Mouse (Mus musculus) hindbrain, embryonic 12.5 days (tissue): ENCODE measurements around the gene Tex14. TPM values are rescaled to one million over a fixed set of nuclear protein-coding genes. Genes with fewer than 3 reads are reported as not detected.
"Not testable (repeated sequence)": the region's sequence is repeated elsewhere in the genome, so short reads cannot be mapped to it uniquely, and the experiment has no call there.

ENCODE experiments used
- ATAC-seq: fragments of 200-750 bp; cut with Nextera tagmentation; 2 replicates; pipeline ENCODE4 v1.8.0; 2017; ENCODE audit warnings: moderate TSS enrichment; ENCODE audit not compliant: low FRiP score
- H3K27ac ChIP-seq: fragments of 300-500 bp; sonication (generic); 2 replicates; pipeline ENCODE4 v1.5.1; 2016; ENCODE audit warnings: mild to moderate bottlenecking
- H3K27me3 ChIP-seq: fragments of 300-500 bp; sonication (generic); 2 replicates; pipeline ENCODE4 v1.6.1; 2016; ENCODE audit warnings: mild to moderate bottlenecking
- H3K36me3 ChIP-seq: fragments of 300-500 bp; sonication (generic); 2 replicates; pipeline ENCODE4 v1.6.1; 2016; ENCODE audit warnings: mild to moderate bottlenecking
- H3K4me1 ChIP-seq: fragments of 300-500 bp; sonication (generic); 2 replicates; pipeline ENCODE4 v1.6.1; 2016
- H3K4me2 ChIP-seq: fragments of 300-500 bp; sonication (generic); replicated peaks from 2 replicates; pipeline ENCODE4 v1.6.1; 2016; ENCODE audit warnings: mild to moderate bottlenecking
- H3K4me3 ChIP-seq: fragments of 300-500 bp; sonication (generic); 2 replicates; pipeline ENCODE4 v1.5.1; 2016; ENCODE audit warnings: mild to moderate bottlenecking
- H3K9ac ChIP-seq: fragments of 300-500 bp; sonication (generic); 2 replicates; pipeline ENCODE4 v1.6.1; 2016; ENCODE audit warnings: mild to moderate bottlenecking, moderate library complexity
- H3K9me3 ChIP-seq: fragments of 300-500 bp; sonication (generic); replicated peaks from 2 replicates; pipeline ENCODE4 v1.6.1; 2016; ENCODE audit warnings: mild to moderate bottlenecking
- WGBS: fragments of 180-500 bp; shearing (Covaris S2); methylation state at CpG from one replicate; pipeline ENCODE4 v1.1.7; 2016; 5-methylcytosine and 5-hydroxymethylcytosine counted together
- polyA plus RNA-seq: library from polyadenylated mRNA; unstranded; fragments of >200 nt; fragmentation: Nextera tagmentation; extraction: Ambion mirVana; gene quantifications from 2 replicates; pipeline ENCODE4 v1.2.1, GENCODE M21; 2016

Gene Tex14
- polyA plus RNA-seq, 1 experiment from 2014 or later: 0.10 TPM

DNA sequence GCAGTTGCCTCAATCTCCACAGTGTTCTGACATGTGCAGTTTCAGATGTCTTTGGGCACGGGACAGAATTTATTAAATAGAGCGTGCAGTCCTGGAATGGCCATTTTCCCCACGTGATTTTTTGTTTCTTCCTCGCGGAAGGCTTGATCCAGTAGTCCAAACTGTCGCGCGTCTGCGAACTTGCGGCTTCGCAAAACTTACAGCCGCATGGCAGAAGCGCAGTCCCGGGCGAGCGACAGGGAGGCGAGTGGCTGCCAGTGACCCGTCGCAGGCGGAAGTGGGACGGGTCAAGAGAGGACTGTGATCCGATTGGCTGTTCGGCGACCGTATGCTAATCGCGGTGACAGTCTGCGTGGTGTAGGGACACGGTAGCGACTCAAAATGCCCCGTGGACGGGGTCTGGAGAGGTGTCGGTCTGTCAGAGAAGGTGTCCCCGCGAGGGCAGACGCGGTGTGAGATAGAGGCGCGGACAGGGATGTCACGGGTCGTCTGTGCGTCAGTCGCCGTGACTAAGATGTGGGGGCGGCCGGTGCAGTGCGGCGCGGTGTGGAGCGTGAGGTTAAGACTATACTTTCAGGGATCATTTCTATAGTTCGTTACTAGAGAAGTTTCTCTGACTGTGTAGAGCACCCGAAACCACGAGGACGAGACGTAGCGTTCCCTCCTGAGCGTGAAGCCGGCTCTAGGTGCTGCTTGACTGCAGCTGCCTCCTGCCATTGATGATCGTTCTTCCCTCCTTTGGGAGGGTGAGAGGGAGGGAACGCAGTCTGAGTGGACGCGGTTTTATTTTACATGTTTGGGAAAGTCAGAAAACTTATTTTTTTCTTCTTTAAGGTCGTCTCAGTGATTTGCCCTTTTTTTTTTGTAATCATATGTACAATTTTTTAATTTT, 66.2 kb downstream of the Tex14 start:
- not testable (repeated sequence) for H3K4me1 ChIP-seq, H3K36me3 ChIP-seq, H3K27me3 ChIP-seq, H3K9me3 ChIP-seq
- Histone ChIP-seq H3K9ac (0 out of 2 replicates have a peak overlapping the region, but pooled peaks have one; percentile 20), H3K27ac (peak overlapping the region; percentile 52; the same call in 1 of the 2 replicates), H3K4me2 (peak overlapping the region; percentile 51), H3K4me3 (peak overlapping the region; percentile 25)
- 1% methylated on average over 26 of the region's 63 CpGs for WGBS
- ATAC-seq: peak; percentile 100

DNA sequence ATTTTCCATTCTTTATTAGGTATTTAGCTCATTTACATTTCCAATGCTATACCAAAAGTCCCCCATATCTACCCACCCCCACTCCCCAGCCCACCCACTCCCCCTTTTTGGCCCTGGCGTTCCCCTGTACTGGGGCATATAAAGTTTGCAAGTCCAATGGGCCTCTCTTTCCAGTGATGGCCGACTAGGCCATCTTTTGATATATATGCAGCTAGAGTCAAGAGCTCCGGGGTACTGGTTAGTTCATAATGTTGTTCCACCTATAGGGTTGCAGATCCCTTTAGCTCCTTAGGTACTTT, 66.8 kb downstream of the Tex14 start:
- H3K36me3 ChIP-seq, H3K9ac ChIP-seq, H3K27me3 ChIP-seq, H3K4me2 ChIP-seq, H3K9me3 ChIP-seq, H3K4me3 ChIP-seq, H3K4me1 ChIP-seq, H3K27ac ChIP-seq: not testable (repeated sequence)
- WGBS: 0% methylated on average over 1 of the region's 3 CpGs
- peak; percentile 29; the same call in 1 of the 2 replicates for ATAC-seq

DNA sequence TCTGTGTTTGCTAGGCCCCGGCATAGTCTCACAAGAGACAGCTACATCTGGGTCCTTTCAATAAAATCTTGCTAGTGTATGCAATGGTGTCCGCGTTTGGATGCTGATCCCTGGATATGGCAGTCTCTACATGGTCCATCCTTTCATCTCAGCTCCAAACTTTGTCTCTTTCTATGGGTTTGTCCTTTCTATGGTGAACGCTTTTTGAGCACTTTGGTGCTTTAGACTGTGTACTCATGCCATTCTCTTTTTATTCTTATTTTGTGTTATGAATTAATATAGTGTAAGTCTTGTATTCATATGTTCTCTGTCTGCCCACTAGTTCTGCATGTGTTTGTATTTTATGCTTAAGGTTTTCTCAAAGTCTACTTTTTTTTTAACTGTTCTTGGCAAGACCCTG, 67.2 kb downstream of the Tex14 start:
- not testable (repeated sequence) for H3K27ac ChIP-seq, ATAC-seq, H3K36me3 ChIP-seq, H3K9ac ChIP-seq, H3K4me2 ChIP-seq, H3K4me1 ChIP-seq, H3K4me3 ChIP-seq, H3K27me3 ChIP-seq, H3K9me3 ChIP-seq
- 30% methylated on average over 4 of the region's 4 CpGs for WGBS

DNA sequence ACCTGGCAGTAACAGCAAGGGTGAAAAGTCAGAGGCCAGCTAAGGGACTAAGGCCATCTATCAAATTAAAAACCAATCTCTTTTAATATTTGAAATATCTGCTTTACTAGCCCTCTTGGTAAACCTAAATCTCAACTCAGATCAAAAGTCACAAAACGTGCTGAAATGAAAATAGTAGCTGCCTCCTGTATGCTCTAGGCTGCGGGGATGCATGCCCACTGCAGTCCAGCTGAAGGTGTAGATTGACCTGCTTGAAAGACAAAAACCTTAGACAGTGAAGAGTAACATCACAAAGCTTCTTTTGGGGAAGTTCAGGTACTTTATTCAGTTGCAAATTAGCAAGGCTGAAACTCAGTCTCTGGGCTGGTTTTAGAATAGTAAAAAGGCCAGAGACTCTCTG, 74.3 kb downstream of the Tex14 start:
- not testable (repeated sequence) for H3K9ac ChIP-seq, H3K4me1 ChIP-seq, ATAC-seq, H3K27ac ChIP-seq, H3K36me3 ChIP-seq, H3K27me3 ChIP-seq, H3K4me3 ChIP-seq, H3K4me2 ChIP-seq, H3K9me3 ChIP-seq
- WGBS: 66% methylated on average over 2 of the region's 2 CpGs

DNA sequence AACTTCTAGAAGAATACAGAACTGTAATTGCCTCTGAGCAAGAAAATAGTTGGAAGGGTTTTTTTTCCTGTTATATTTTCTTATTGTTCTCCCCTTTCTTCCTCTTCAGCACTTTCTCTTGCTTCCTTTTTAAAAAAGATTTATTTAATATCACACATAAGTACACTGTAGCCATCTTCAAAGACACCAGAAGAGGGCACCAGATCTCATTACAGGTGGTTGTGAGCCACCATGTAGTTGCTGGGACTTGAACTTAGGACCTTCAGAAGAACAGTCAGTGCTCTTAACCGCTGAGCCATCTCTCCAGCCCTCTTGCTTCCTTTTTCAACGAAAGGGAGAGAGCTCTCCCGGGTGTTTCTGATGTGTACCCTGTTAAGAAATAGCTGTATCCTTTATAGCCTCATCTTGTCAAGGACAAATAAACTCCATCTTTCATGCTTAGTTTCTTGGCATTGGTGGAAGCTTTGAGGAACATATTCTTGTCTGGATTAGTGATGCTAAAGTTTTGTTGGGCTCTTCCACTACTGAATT, 79.0 kb downstream of the Tex14 start:
- Histone ChIP-seq H3K9ac (no peak overlapping the region), H3K9me3 (no peaks in the 10 kb centered on the region), H3K4me3 (no peak overlapping the region), H3K27ac (no peak overlapping the region), H3K27me3 (no peaks in the 10 kb centered on the region), H3K4me2 (no peak overlapping the region), H3K36me3 (no peaks in the 10 kb centered on the region), H3K4me1 (no peaks in the 10 kb centered on the region)
- WGBS: 68% methylated on average over 3 of the region's 3 CpGs
- no peak for ATAC-seq

DNA sequence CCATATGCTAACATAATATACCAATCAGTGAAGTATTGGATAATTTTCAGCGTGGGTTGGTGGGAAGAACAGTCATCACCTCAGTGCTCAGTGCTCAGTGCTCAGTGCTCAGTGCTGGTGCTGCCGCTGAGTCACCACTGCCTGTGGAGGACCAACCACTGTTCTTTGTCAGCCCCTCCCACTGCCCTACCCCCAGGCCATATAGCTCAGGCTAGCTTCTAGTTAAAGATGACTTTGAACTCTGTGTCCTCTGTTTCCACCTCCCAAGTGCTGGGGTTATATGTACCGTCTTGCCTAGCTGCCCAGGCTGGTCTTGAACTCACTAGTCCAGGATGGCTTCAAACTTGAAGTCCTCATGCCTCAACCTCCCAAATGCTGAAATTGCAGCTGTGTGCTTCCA, 84.1 kb downstream of the Tex14 start:
- no peak for ATAC-seq
- H3K36me3 ChIP-seq: no peaks in the 10 kb centered on the region
- no peaks in the 10 kb centered on the region for H3K27me3 ChIP-seq
- no peak overlapping the region for H3K4me2 ChIP-seq
- H3K4me1 ChIP-seq: no peaks in the 10 kb centered on the region
- no peak overlapping the region for H3K9ac ChIP-seq
- no peak overlapping the region for H3K27ac ChIP-seq
- no peak overlapping the region for H3K4me3 ChIP-seq
- no peaks in the 10 kb centered on the region for H3K9me3 ChIP-seq
- WGBS: 81% methylated on average over 3 of the region's 3 CpGs

DNA sequence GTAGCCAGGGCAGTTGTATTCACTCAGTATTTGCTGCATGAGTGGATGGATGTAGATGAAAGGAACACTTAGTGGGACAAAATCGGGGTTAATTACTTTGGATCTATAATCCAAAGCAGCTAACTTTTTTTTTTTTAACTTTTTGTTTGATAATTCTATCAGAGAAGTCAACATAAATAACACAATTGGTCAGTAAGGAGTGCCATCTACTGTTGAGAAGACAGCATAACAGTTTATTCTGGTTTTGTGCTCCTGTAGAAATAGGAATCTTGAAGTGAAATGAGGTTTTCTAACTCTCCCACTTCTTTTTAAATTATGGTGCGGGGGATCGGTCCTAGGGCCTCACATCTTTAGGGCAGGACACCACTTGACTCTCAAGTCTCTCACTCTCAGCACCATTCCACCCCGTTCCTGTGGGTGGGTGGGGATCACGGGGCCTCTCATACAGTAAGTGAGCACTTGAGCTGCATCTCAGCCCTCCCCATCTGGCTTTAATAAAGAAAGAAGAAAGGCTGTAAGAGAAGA, 99.9 kb downstream of the Tex14 start:
- no peak for ATAC-seq
- Histone ChIP-seq H3K9me3 (no peaks in the 10 kb centered on the region), H3K4me1 (no peaks in the 10 kb centered on the region), H3K36me3 (no peaks in the 10 kb centered on the region), H3K27ac (no peak overlapping the region), H3K27me3 (no peaks in the 10 kb centered on the region), H3K9ac (no peak overlapping the region), H3K4me3 (no peak overlapping the region), H3K4me2 (no peak overlapping the region)
- 57% methylated on average over 5 of the region's 5 CpGs for WGBS

DNA sequence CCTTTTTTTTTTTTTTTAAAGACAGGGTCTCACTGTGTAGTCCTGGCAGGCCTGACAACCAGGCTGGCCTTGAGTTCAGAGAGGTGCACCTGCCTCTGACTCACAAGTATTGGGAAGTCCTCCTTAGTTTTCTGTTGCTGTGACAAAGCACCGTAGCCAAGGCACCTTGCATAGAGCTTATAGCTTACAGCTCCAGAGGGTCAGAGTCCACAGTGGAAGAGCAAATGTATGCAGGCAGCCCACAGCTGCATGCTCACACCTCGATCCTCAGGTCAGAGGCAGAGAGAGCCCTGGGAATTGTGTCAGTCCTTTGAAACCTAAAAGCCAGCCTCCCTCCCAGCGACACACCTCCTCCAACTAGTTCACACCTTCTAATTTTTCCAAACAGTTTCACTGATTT, 101.6 kb downstream of the Tex14 start:
- H3K9ac ChIP-seq: no peak overlapping the region
- no peak overlapping the region for H3K27ac ChIP-seq
- H3K27me3 ChIP-seq: no peaks in the 10 kb centered on the region
- no peak overlapping the region for H3K4me3 ChIP-seq
- no peaks in the 10 kb centered on the region for H3K9me3 ChIP-seq
- ATAC-seq: no peak
- no peak overlapping the region for H3K4me2 ChIP-seq
- WGBS: 79% methylated on average over 3 of the region's 3 CpGs
- no peaks in the 10 kb centered on the region for H3K4me1 ChIP-seq
- H3K36me3 ChIP-seq: no peaks in the 10 kb centered on the region

DNA sequence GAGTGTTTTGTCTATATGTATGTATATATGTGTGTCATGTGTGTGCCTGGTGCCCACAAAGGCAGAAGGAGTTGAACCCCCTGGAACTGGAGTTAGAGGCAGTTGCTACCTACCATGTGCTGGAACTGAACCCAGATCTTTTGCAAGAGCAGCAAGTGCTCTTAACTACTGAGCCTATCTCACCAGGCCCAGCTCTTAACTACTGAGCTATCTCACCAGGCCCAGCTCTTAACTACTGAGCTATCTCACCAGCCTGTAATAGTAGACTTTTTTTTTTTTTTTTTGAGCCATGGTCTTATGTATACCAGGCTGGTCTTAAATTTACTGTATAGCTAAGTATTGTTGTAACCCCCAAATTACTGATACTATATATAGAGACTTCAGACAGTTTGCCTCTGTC, 102.2 kb downstream of the Tex14 start:
- no peak overlapping the region for H3K4me3 ChIP-seq
- ATAC-seq: no peak
- H3K27ac ChIP-seq: no peak overlapping the region
- H3K9me3 ChIP-seq: no peaks in the 10 kb centered on the region
- no peaks in the 10 kb centered on the region for H3K27me3 ChIP-seq
- no peaks in the 10 kb centered on the region for H3K4me1 ChIP-seq
- H3K9ac ChIP-seq: no peak overlapping the region
- no peak overlapping the region for H3K4me2 ChIP-seq
- H3K36me3 ChIP-seq: no peaks in the 10 kb centered on the region

DNA sequence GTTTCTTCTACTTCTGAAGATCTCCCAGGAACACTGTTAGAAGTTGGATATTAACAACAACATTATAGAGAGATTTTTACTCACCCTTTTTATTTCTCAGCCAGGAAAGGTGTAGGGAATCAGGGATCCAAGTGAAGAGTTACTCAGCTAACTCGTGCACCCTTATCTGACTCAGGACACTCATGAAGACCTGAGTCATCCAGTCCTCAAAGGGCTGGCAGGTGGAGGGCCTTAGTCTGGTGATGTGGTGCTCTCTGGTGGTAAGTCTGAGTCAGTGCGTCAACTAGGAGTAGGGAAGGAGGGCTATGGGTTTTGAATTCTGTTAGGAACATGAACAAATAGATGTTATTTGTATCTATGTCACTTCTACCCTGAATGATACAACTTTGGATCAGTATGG, 114.4 kb downstream of the Tex14 start:
- Histone ChIP-seq H3K36me3 (no peaks in the 10 kb centered on the region), H3K9me3 (no peaks in the 10 kb centered on the region), H3K27me3 (no peaks in the 10 kb centered on the region), H3K4me1 (no peaks in the 10 kb centered on the region), H3K9ac (no peak overlapping the region), H3K4me3 (no peak overlapping the region), H3K27ac (no peak overlapping the region), H3K4me2 (no peak overlapping the region)
- WGBS: 13% methylated on average over 2 of the region's 2 CpGs
- no peak for ATAC-seq

DNA sequence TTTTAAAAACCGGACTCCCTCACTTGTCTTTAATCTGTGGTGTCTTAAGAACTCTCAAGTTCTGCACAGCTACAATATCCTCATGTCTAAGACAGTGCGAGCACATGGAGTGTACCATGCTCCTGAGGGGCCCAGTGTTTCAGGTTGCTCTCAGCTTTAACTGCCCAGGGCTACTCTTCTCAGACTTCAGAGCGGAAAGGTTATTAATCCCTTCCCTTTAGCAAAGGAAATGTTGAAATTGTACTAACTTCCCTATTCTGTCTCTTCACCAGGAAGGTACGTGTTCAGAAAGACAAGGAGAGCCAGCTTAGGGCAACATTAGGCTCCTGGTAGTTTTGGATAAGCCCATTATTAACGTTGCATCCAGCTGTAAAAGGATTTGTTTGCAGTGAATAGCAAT, 118.6 kb downstream of the Tex14 start:
- H3K9me3 ChIP-seq: no peaks in the 10 kb centered on the region
- peaks cover 4% of the 10 kb centered on the region for H3K4me1 ChIP-seq
- 80% methylated on average over 5 of the region's 5 CpGs for WGBS
- no peaks in the 10 kb centered on the region for H3K27me3 ChIP-seq
- H3K4me2 ChIP-seq: no peak overlapping the region
- no peak overlapping the region for H3K4me3 ChIP-seq
- no peak for ATAC-seq
- H3K9ac ChIP-seq: no peak overlapping the region
- no peak overlapping the region for H3K27ac ChIP-seq
- no peaks in the 10 kb centered on the region for H3K36me3 ChIP-seq

DNA sequence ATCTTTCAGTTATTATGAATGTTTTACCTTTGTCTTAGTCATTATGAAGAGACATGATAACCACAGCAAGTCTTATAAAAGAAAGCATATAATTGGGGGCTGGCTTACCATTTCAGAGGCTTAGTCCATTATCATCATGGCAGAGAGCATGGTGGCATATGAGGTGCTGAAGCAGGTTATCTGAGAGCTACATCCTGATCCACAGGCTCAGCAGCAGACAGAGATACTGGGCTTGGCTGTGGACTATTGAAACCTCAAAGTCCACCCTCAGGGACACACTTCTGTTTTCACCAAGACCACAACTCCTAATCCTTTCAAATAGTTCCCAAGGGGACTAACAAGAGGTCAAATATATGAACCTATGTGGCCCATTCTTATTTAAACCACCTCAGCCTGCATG, 119.1 kb downstream of the Tex14 start:
- no peak for ATAC-seq
- H3K36me3 ChIP-seq: no peaks in the 10 kb centered on the region
- no peaks in the 10 kb centered on the region for H3K27me3 ChIP-seq
- peaks cover 4% of the 10 kb centered on the region for H3K4me1 ChIP-seq
- H3K4me3 ChIP-seq: no peak overlapping the region
- no peaks in the 10 kb centered on the region for H3K9me3 ChIP-seq
- no peak overlapping the region for H3K9ac ChIP-seq
- H3K27ac ChIP-seq: no peak overlapping the region
- H3K4me2 ChIP-seq: no peak overlapping the region

DNA sequence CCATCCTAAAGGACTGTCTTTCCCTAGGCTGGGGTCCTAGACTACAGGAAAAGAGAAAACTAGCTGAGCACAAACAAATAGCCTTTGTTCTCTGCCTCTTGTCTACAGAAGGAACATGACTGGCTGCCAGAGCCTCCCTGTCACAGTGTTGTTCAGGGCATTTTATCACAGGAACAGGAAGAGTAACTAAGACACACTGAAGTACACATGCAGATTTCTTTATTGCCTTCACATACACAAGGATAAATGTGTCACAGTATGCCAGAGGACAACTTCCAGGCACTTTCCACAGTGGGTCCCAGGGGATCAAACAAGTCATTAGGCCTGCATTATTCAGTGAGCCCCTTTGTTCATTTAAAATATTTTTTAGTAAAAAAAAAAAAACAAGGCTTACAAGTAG, 119.9 kb downstream of the Tex14 start:
- H3K9ac ChIP-seq: no peak overlapping the region
- no peak overlapping the region for H3K4me3 ChIP-seq
- no peaks in the 10 kb centered on the region for H3K36me3 ChIP-seq
- H3K4me2 ChIP-seq: no peak overlapping the region
- H3K4me1 ChIP-seq: peaks cover 4% of the 10 kb centered on the region
- H3K9me3 ChIP-seq: no peaks in the 10 kb centered on the region
- H3K27me3 ChIP-seq: no peaks in the 10 kb centered on the region
- no peak overlapping the region for H3K27ac ChIP-seq
- no peak for ATAC-seq
